Mouse (Mus musculus) activated CD4-positive, CD25-positive, alpha-beta regulatory T cell, adult 4 months (primary cell): ENCODE results near the gene Nkx6-1. TPM values are rescaled to one million over a fixed set of nuclear protein-coding genes. Genes with fewer than 3 reads are reported as not detected.

Source experiments
- ATAC-seq: one replicate; pipeline ENCODE4 v1.8.0; 2017
- polyA plus RNA-seq, 2 experiments: library from polyadenylated mRNA; unstranded; fragments of 100-300 nt; shearing (Covaris generic); gene quantifications; one replicate each; pipeline ENCODE4 v1.2.1; 2017

Gene Nkx6-1
- not detected for polyA plus RNA-seq

GRCm38 (mm10) chr5:101664945-101665615, at the start of gene Nkx6-1:
Nkx6-1 (minus strand) TSS chr5:101664996.
- no peak for ATAC-seq

GRCm38 (mm10) chr5:101713064-101713613, 48.3 kb upstream of the Nkx6-1 start:
- ATAC-seq = no peak

- ATAC-seq = no peak
Observed at GRCm38 (mm10) chr5:101703374-101704260, 38.8 kb upstream of the Nkx6-1 start.

- ATAC-seq = no peak
Observed at GRCm38 (mm10) chr5:101702636-101703035, 37.8 kb upstream of the Nkx6-1 start.

- no peak for ATAC-seq
Observed at GRCm38 (mm10) chr5:101700607-101701006, 35.8 kb upstream of the Nkx6-1 start.

- ATAC-seq = no peak
Observed at GRCm38 (mm10) chr5:101688581-101688980, 23.8 kb upstream of the Nkx6-1 start.

GRCm38 (mm10) chr5:101683340-101683739, 18.5 kb upstream of the Nkx6-1 start:
- no peak for ATAC-seq

- ATAC-seq = no peak
Observed at GRCm38 (mm10) chr5:101680338-101680737, 15.5 kb upstream of the Nkx6-1 start.

GRCm38 (mm10) chr5:101669381-101669780, 4.6 kb upstream of the Nkx6-1 start:
- ATAC-seq = no peak

GRCm38 (mm10) chr5:101668475-101668874, 3.7 kb upstream of the Nkx6-1 start:
- ATAC-seq = no peak

GRCm38 (mm10) chr5:101668028-101668427, 3.2 kb upstream of the Nkx6-1 start:
- ATAC-seq = no peak

- no peak for ATAC-seq
Observed at GRCm38 (mm10) chr5:101667263-101667990, 2.6 kb upstream of the Nkx6-1 start.

GRCm38 (mm10) chr5:101666713-101667112, 1.9 kb upstream of the Nkx6-1 start:
- no peak for ATAC-seq

- no peak for ATAC-seq
Observed at GRCm38 (mm10) chr5:101666091-101666490, 1.3 kb upstream of the Nkx6-1 start.

GRCm38 (mm10) chr5:101664423-101664921, 324 bp downstream of the Nkx6-1 start:
- no peak for ATAC-seq

- ATAC-seq = no peak
Observed at GRCm38 (mm10) chr5:101663621-101664422, 974 bp downstream of the Nkx6-1 start.

- no peak for ATAC-seq
Observed at GRCm38 (mm10) chr5:101663176-101663575, 1.6 kb downstream of the Nkx6-1 start.

- ATAC-seq = no peak
Observed at GRCm38 (mm10) chr5:101662485-101662884, 2.3 kb downstream of the Nkx6-1 start.

- no peak for ATAC-seq
Observed at GRCm38 (mm10) chr5:101661561-101662211, 3.1 kb downstream of the Nkx6-1 start.

GRCm38 (mm10) chr5:101660666-101661065, 4.1 kb downstream of the Nkx6-1 start:
- no peak for ATAC-seq

- no peak for ATAC-seq
Observed at GRCm38 (mm10) chr5:101659411-101659971, 5.3 kb downstream of the Nkx6-1 start.
